Mouse (Mus musculus): ENCODE measurements at regions not wholly inside any gene's neighbourhood (a gene's known extent, or its start where the extent isn't known, plus 50 kb on each side); places are given as distances from the start of the nearest gene placed in this dataset.

DNA sequence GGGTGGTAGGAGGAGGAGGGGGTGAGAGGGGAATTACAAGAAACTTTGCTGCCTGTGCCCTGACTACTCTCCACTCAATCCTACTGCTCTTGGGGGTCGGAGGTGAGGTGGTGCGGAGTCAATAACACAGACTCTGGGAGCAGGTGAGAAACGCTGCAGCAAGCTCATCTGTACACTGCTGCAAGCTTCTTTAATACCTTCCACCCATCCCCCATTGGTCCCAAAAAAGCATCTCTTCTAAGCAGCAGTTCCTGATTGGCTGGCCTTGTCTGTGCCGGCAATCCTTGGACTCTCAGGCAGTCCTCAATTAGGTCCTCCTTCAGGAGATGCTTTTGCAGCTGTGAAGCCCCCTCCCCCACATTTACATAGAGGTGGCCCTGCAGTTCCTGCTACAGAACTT, 79.7 kb upstream of the Bach2 start:
- no peak for ATAC-seq (replicated peaks; ENCODE audit: low FRiP score, low TSS enrichment, low read depth)
- Histone ChIP-seq H3K36me3 (ENCODE audit: control insufficient read depth, insufficient read depth, low read length) (no peaks in the 10 kb centered on the region), H3K9ac (ENCODE audit: low read length) (no peak overlapping the region), H3K4me1 (replicated peaks; ENCODE audit: control insufficient read depth, insufficient read depth, low read length) (no peaks in the 10 kb centered on the region), H3K4me2 (ENCODE audit: low read length) (no peak overlapping the region), H3K4me3 (ENCODE audit: low read depth, low read length) (no peak overlapping the region), H3K27ac (ENCODE audit: low read depth) (no peak overlapping the region), H3K27me3 (replicated peaks; ENCODE audit: control insufficient read depth, insufficient read depth, low read length) (no peaks in the 10 kb centered on the region), H3K9me3 (ENCODE audit: control insufficient read depth, low read length) (no peaks in the 10 kb centered on the region)
- DNase-seq (ENCODE audit: low spot score) = no peak
- WGBS = 35% methylated on average over 4 of the region's 4 CpGs

DNA sequence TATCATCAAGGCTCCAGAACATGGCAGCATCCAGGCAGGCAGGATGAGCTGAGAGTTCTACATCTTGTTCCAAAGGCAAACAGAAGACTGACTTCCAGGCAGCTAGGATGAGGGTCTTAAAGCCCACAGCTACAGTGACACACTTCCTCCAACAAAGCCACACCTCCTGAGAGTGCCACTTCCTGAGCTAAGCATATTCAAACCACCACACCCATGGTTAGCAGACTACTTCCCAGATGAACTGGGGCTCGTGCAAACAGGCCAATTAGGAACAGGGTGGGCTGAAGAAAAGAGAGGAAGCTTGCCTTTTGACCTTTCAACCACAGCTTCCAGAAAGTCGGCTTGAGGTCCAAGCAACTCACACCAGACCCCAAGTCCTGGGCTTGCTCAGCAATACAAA, 77.8 kb upstream of the Bach2 start:
- Histone ChIP-seq H3K4me3 (ENCODE audit: low read depth, low read length) (no peak overlapping the region), H3K27ac (ENCODE audit: low read depth) (no peak overlapping the region), H3K36me3 (ENCODE audit: control insufficient read depth, insufficient read depth, low read length) (no peaks in the 10 kb centered on the region), H3K4me1 (replicated peaks; ENCODE audit: control insufficient read depth, insufficient read depth, low read length) (no peaks in the 10 kb centered on the region), H3K27me3 (replicated peaks; ENCODE audit: control insufficient read depth, insufficient read depth, low read length) (no peaks in the 10 kb centered on the region), H3K9me3 (ENCODE audit: control insufficient read depth, low read length) (no peaks in the 10 kb centered on the region), H3K9ac (ENCODE audit: low read length) (no peak overlapping the region), H3K4me2 (ENCODE audit: low read length) (no peak overlapping the region)
- WGBS = 54% methylated on average over 2 of the region's 2 CpGs
- ATAC-seq (replicated peaks; ENCODE audit: low FRiP score, low TSS enrichment, low read depth) (no peak), DNase-seq (ENCODE audit: low spot score) (no peak)

DNA sequence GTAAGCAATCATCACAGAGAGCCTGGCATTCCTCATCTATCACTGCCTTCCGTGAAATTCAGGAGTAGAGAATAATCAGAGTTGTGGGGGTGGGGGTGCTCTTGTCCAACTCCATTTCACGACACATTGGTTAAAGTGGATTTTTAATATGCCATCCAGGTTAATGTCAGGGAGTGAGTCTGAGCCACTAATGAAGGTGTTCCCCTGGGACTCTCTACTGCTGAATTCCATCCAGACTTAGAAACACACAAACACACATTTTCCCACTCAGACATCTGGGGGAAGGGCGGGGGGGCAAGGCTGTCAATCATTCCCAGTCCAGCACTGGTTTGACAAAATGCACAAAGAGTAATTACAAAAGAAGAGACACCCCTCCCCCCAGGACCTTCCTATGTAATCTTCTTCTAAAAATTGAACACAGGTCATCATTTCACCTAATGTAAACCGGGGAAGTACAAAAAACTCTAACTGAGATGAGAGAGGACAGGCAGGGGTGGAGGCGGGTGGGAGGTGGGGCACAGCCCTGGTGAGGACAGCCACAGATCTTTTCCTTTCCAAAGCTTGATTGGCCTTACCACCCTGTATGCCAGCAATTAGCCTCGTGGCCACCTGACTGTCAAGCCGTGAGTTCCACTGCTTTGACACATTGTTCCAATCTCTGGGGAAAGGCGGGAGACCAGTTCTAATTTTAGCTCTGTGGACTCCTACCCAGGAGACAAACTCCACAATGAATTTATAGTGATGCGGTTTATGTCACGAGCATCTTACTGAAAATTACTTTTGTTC, 76.5 kb upstream of the Bach2 start:
- no peaks in the 10 kb centered on the region for H3K4me1 ChIP-seq (replicated peaks; ENCODE audit: control insufficient read depth, insufficient read depth, low read length)
- no peaks in the 10 kb centered on the region for H3K27me3 ChIP-seq (replicated peaks; ENCODE audit: control insufficient read depth, insufficient read depth, low read length)
- H3K4me3 ChIP-seq (ENCODE audit: low read depth, low read length) = no peak overlapping the region
- H3K4me2 ChIP-seq (ENCODE audit: low read length) = no peak overlapping the region
- no peak overlapping the region for H3K27ac ChIP-seq (ENCODE audit: low read depth)
- no peaks in the 10 kb centered on the region for H3K9me3 ChIP-seq (ENCODE audit: control insufficient read depth, low read length)
- ATAC-seq (replicated peaks; ENCODE audit: low FRiP score, low TSS enrichment, low read depth) (no peak), DNase-seq (ENCODE audit: low spot score) (no peak)
- 50% methylated on average over 10 of the region's 10 CpGs for WGBS
- H3K36me3 ChIP-seq (ENCODE audit: control insufficient read depth, insufficient read depth, low read length) = no peaks in the 10 kb centered on the region
- no peak overlapping the region for H3K9ac ChIP-seq (ENCODE audit: low read length)

DNA sequence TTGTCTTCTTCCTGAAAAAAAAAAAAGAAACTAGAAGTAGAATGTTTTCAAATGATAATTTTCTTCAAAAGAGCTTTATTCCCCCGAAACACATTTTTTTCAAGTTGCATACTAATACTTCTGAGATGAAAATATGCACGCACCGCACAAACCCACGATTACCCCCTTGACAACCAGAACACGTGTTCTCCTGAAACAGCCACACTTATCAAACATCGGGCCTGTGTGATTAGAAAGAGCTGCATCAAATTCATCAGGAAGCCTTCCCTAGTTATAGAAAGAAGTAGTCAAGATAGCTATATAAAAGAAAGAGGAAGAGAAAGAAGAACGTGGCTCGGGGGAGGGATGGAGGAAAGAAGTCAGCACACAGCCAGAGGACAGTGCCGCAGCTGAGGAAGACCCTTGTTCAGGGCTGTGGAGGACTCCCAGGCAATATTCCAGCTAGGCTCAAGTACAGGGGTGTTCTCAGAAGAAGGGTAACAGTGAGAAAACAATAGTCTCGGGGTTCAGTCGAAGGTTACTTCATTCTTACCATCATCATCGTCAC, 75.8 kb upstream of the Bach2 start:
- WGBS = 89% methylated on average over 12 of the region's 12 CpGs
- no peak overlapping the region for H3K27ac ChIP-seq (ENCODE audit: low read depth)
- no peaks in the 10 kb centered on the region for H3K36me3 ChIP-seq (ENCODE audit: control insufficient read depth, insufficient read depth, low read length)
- DNase-seq (ENCODE audit: low spot score) (no peak), ATAC-seq (replicated peaks; ENCODE audit: low FRiP score, low TSS enrichment, low read depth) (no peak)
- H3K9me3 ChIP-seq (ENCODE audit: control insufficient read depth, low read length) = no peaks in the 10 kb centered on the region
- H3K27me3 ChIP-seq (replicated peaks; ENCODE audit: control insufficient read depth, insufficient read depth, low read length) = no peaks in the 10 kb centered on the region
- no peak overlapping the region for H3K9ac ChIP-seq (ENCODE audit: low read length)
- H3K4me1 ChIP-seq (replicated peaks; ENCODE audit: control insufficient read depth, insufficient read depth, low read length) = no peaks in the 10 kb centered on the region
- H3K4me2 ChIP-seq (ENCODE audit: low read length) = no peak overlapping the region
- no peak overlapping the region for H3K4me3 ChIP-seq (ENCODE audit: low read depth, low read length)

DNA sequence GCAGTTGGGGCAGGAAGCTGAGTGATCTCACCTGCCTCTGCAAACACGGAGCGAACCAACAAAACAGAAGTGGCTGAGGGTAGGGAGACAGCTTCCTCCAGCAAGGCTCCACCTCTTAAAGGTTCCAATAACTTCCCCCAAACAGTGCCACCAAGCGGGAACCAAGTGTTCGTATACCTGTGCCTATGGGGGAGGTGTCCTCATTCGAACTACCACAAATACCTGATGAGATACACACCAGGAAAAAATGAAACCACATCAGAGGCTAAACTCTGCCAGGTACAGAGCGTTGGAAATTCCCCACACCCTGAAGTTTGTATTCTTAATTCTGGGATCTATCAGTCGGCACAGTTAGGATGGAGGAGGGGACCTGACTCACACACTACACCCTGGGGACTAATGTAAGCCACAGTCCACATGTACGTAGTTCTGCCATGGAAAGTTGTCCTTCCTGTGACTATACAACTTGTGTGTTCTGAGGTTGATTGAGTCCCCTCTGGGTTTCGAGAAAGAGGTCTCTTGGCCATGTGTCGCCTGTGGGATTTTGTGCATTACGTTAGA, 74.4 kb upstream of the Bach2 start:
- H3K9ac ChIP-seq (ENCODE audit: low read length) = no peak overlapping the region
- H3K27ac ChIP-seq (ENCODE audit: low read depth) = no peak overlapping the region
- no peaks in the 10 kb centered on the region for H3K9me3 ChIP-seq (ENCODE audit: control insufficient read depth, low read length)
- WGBS = 81% methylated on average over 11 of the region's 11 CpGs
- no peaks in the 10 kb centered on the region for H3K4me1 ChIP-seq (replicated peaks; ENCODE audit: control insufficient read depth, insufficient read depth, low read length)
- ATAC-seq (replicated peaks; ENCODE audit: low FRiP score, low TSS enrichment, low read depth) (no peak), DNase-seq (ENCODE audit: low spot score) (no peak)
- no peaks in the 10 kb centered on the region for H3K27me3 ChIP-seq (replicated peaks; ENCODE audit: control insufficient read depth, insufficient read depth, low read length)
- H3K36me3 ChIP-seq (ENCODE audit: control insufficient read depth, insufficient read depth, low read length) = no peaks in the 10 kb centered on the region
- H3K4me2 ChIP-seq (ENCODE audit: low read length) = no peak overlapping the region
- no peak overlapping the region for H3K4me3 ChIP-seq (ENCODE audit: low read depth, low read length)

DNA sequence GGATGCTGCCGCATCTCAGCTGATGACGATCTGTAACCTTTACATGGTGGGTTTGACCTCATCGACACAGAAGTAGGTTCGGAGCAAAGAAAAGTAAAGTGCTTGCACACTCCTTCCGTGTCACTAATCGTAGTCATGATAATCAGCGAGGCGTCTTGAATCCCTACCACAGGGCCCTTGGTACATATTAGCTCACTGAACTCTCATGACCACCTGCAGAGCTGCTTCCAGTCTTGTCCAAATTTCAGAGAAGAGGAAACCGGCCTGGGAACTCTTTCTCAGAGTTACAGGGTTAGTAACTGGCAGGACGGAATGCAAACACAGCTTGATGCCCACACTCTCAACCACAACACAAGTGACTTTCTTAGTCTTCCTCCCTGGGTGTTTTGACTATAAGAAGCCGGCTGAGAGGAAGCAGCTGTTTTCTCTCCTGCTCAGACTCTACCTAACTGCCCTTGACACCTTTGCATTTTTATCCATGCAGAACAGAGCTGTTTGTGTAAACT, 73.8 kb upstream of the Bach2 start:
- H3K4me3 ChIP-seq (ENCODE audit: low read depth, low read length) = no peak overlapping the region
- no peaks in the 10 kb centered on the region for H3K36me3 ChIP-seq (ENCODE audit: control insufficient read depth, insufficient read depth, low read length)
- no peaks in the 10 kb centered on the region for H3K9me3 ChIP-seq (ENCODE audit: control insufficient read depth, low read length)
- ATAC-seq (replicated peaks; ENCODE audit: low FRiP score, low TSS enrichment, low read depth) (no peak), DNase-seq (ENCODE audit: low spot score) (no peak)
- H3K4me2 ChIP-seq (ENCODE audit: low read length) = no peak overlapping the region
- H3K9ac ChIP-seq (ENCODE audit: low read length) = no peak overlapping the region
- WGBS = 78% methylated on average over 11 of the region's 11 CpGs
- no peak overlapping the region for H3K27ac ChIP-seq (ENCODE audit: low read depth)
- H3K27me3 ChIP-seq (replicated peaks; ENCODE audit: control insufficient read depth, insufficient read depth, low read length) = no peaks in the 10 kb centered on the region
- no peaks in the 10 kb centered on the region for H3K4me1 ChIP-seq (replicated peaks; ENCODE audit: control insufficient read depth, insufficient read depth, low read length)

DNA sequence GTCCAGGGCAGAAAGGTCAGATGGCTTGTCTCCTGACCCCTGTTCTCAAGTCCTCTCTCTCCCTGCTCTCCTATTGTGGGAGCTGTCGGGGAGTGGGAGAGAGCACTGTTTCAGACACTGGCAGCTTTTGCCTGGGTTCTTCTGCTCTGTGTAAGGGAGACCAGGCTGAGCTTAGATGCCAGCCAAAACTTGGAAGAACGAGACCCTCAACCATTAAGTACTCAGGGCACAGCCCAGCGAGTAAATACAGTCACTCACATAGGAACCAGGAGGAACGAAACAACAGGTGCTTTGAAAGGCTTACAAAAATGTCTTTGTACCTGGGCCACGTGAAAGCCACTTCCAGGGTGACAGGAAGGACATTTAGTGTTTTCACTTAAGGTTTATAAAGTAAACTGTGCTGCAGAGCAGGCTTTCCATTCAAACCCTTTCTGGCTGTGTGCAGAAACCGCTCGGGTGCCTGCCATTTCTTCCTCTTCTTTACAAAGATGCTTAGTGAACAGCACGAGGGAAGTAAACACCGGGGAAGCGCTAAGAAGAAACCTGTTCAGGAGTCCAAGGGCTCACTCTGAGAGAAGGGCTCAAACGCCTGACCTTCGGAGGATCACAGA, 72.6 kb upstream of the Bach2 start:
- Histone ChIP-seq H3K4me1 (replicated peaks; ENCODE audit: control insufficient read depth, insufficient read depth, low read length) (no peaks in the 10 kb centered on the region), H3K9me3 (ENCODE audit: control insufficient read depth, low read length) (no peaks in the 10 kb centered on the region), H3K27ac (ENCODE audit: low read depth) (no peak overlapping the region), H3K4me3 (ENCODE audit: low read depth, low read length) (no peak overlapping the region), H3K27me3 (replicated peaks; ENCODE audit: control insufficient read depth, insufficient read depth, low read length) (no peaks in the 10 kb centered on the region), H3K36me3 (ENCODE audit: control insufficient read depth, insufficient read depth, low read length) (no peaks in the 10 kb centered on the region), H3K4me2 (ENCODE audit: low read length) (no peak overlapping the region), H3K9ac (ENCODE audit: low read length) (no peak overlapping the region)
- no peak for ATAC-seq (replicated peaks; ENCODE audit: low FRiP score, low TSS enrichment, low read depth)
- WGBS = 40% methylated on average over 12 of the region's 12 CpGs
- no peak for DNase-seq (ENCODE audit: low spot score)

DNA sequence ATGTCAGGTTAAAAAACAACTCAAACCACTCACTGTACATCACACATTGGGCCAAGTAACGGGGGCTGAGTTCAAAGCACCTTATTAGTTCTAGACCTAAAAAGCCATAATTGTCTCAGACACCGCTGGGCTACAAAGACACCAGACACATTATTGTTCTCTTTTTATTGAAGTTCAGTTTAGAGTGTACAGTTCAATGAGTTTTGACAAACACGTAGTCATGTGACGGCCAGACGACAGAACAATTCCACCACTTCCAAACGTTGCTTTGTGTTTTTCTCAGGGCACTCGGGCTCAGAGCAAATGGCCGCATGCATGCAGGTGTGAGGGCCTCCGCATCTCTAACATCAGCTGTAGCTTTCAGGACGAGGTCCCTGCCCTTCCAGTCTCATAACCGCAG, 71.5 kb upstream of the Bach2 start:
- Histone ChIP-seq H3K4me1 (replicated peaks; ENCODE audit: control insufficient read depth, insufficient read depth, low read length) (no peaks in the 10 kb centered on the region), H3K4me3 (ENCODE audit: low read depth, low read length) (no peak overlapping the region), H3K9ac (ENCODE audit: low read length) (no peak overlapping the region), H3K4me2 (ENCODE audit: low read length) (no peak overlapping the region), H3K27ac (ENCODE audit: low read depth) (no peak overlapping the region), H3K27me3 (replicated peaks; ENCODE audit: control insufficient read depth, insufficient read depth, low read length) (no peaks in the 10 kb centered on the region), H3K9me3 (ENCODE audit: control insufficient read depth, low read length) (no peaks in the 10 kb centered on the region), H3K36me3 (ENCODE audit: control insufficient read depth, insufficient read depth, low read length) (no peaks in the 10 kb centered on the region)
- WGBS = 85% methylated on average over 11 of the region's 11 CpGs
- ATAC-seq (replicated peaks; ENCODE audit: low FRiP score, low TSS enrichment, low read depth) = no peak
- DNase-seq (ENCODE audit: low spot score) = no peak
